Mouse (Mus musculus) B cell, adult 67 days (primary cell): ENCODE measurements around the gene Trmt10a. TPM values are rescaled to one million over a fixed set of nuclear protein-coding genes. Genes with fewer than 3 reads are reported as not detected.

ENCODE experiments used
- total RNA-seq, 2 experiments: library from RNA; stranded (reverse); gene quantifications; 4 replicates each; pipeline ENCODE4 v1.2.4; 2023

Trmt10a gene
- 1 to 10 TPM; 6.0 to 6.5 TPM for total RNA-seq

DNA sequence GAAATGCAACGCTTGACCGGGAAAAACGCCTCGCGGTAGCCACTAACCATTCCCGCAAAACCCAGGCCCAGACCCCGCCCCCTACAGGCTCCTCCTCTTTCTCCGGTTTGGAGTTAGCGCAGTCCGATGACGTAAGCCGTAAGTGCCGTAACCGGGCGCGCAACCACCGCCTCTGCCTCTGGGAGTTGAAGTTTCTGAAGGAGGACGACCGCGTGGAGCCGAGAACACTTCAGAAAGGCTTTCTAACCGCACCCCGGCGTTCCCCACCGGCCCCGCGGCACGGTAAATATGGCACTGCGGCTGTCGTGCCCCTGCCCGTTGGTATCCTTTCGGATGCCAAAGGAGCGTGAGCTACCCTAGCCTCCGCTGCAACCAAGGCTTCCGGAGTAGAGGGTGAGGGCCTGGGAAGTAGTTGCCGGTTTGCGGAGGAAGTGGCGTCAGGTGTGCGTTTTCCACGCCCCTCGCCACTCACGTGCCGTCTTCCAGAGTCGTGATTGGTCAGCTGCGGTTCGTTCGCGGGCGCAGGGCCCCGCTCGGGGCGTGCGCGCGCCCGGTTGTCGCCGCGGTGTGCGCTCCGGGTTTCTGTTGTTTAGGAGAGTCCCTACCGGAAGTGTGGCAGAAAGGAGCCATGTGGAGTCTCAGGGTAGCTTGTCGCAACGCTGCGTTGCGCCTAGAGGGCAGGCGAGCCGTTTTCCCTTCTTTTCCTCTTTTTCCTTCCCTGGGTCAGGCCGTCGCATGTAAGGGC is at the start of gene Trmt10a:
Trmt10a (plus strand) TSS at position 134 of the 745 bp plus-strand sequence.

DNA sequence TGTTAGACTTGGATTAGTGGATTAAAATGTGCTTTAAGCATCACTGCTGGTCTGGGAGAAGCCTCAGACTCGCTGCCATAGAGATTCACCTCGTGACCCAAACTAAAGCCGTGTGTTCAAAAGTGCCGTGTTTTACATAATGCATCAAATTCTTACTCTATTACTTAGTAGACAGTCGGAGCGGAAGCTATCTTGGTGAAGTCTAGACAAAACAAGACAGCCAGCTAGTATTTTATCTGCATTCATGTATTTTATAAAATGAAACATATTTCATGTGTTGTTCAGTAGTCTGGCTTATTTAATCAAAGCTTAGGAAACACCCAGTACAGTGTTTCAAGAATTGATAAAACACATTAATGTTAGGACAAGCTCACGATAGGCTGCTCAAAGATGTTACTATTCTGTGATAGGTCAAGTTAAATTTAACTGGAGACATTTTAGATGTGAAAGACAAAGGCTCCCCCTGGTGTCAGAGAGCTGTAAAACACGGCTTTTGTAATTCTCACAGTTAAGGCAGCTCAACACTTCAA is 1.5 kb downstream of the Trmt10a start, which contains the start of gene Mttp:
Mttp (minus strand) TSS at position 327 of the 530 bp plus-strand sequence.

DNA sequence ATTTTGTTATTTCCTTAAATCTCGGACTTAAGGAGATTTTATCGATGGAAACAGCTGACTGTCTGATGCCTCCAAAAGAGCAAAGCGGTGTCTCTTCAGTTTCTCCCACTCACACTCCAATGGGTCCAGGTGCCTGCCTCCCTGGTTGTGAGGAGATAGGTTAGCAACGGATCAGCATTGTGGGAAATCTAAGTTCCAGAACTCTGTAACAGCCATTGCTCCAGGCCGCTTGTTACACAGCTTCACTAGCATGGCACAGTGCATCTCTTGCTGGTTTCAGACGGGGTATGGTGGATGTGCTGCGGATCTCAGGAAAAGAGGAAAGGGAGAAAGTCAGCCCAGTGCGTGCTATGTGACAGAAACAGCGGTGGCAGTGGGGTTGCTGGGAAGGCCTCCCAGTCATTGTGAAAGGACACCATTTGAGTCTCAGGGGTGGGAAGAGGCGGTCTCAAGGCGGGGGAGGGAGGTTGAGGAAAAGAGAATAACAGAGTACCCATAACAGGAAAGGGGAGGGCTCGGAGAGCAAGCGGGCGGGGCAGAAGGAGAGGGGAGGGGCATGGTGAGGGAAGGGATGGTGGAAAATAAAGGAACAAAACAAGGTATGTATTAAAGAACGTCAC is 50.5 kb downstream of the Trmt10a start, which contains the start of gene 4930579F01Rik:
4930579F01Rik (minus strand) TSS at position 143 of the 620 bp plus-strand sequence.

Other genes with a start within 250 kb of the Trmt10a start
- gene Lamtor3, start 224.9 kb upstream of the Trmt10a start, total RNA-seq, result 10 to 100 TPM; 67.7 to 73.8 TPM
- 10 to 100 TPM; 76.4 to 91.6 TPM for gene Dapp1, start 161.9 kb upstream of the Trmt10a start, total RNA-seq
- gene 1110002E22Rik, start 78.4 kb upstream of the Trmt10a start, total RNA-seq, result not detected
- gene Gm5105, start 76.1 kb upstream of the Trmt10a start, total RNA-seq, result not detected
- gene Mttp, start 1.5 kb downstream of the Trmt10a start, total RNA-seq, result 1 to 10 TPM; 1.2 to 2.5 TPM
- not detected for gene 4930579F01Rik, start 50.4 kb downstream of the Trmt10a start, total RNA-seq
- not detected for gene Adh7, start 74.3 kb downstream of the Trmt10a start, total RNA-seq
- gene Adh1, start 117.5 kb downstream of the Trmt10a start, total RNA-seq, result not detected
- gene Adh6a, start 169.8 kb downstream of the Trmt10a start, total RNA-seq, result not detected
- gene Adh6b, start 198.3 kb downstream of the Trmt10a start, total RNA-seq, result not detected